Mouse (Mus musculus) liver, postnatal 0 days (tissue): ENCODE results near the gene Ngp.

Experiments used
- CTCF ChIP-seq: sonication (generic); IDR thresholded peaks from 2 replicates; pipeline ENCODE4 v1.5.1; 2016; ENCODE audit warnings: antibody characterized with exemption, low read depth
- EP300 ChIP-seq: IDR thresholded peaks from 2 replicates; pipeline ENCODE4 v1.6.1; 2016; ENCODE audit warnings: antibody characterized with exemption, low read depth, mild to moderate bottlenecking

- TF ChIP-seq CTCF = no peak
- no peak for TF ChIP-seq EP300
Observed at GRCm38 (mm10) chr9:110379361-110379760, 40.2 kb upstream of the Ngp start.
